ENCODE assay signal across 14 mouse cellular contexts in genomic region chr3:51963151-51963791, GRCm38 (mm10).
DNase-seq lines count a peak whose midpoint lies in the region; ATAC-seq lines count a peak whose summit lies in the region.
"Had no signal": no experiment of that assay in that cellular context is flagged by ENCODE, and none has a peak within 500 bp of the region (broad histone marks: within the 10 kb centered on the region; RNA-seq: fewer than 3 reads in every experiment).

No protein-coding gene starts in this region.

- H3K4me2 ChIP-seq in forebrain, embryonic 16.5 days (ENCODE audit: low read length): peak overlapping the region; percentile 31
- H3K4me2 ChIP-seq in neural tube, embryonic 15.5 days: peak overlapping the region; percentile 17; the same call in 1 of the 2 replicates
- H3K4me2 ChIP-seq: kidney, embryonic 15.5 days; limb, embryonic 13.5 days; lung, embryonic 14.5 days had no signal

- no peak for DNase-seq in forebrain, embryonic 10.5 days (ENCODE audit: extremely low spot score, low spot score)
- peak; percentile 33 to 36 for DNase-seq in left cerebral cortex, postnatal 36 days (ENCODE audit: low spot score in 2 of 2)
- no peak for DNase-seq in spleen, postnatal 36 days (ENCODE audit: low spot score in 2 of 2)
- no peak for DNase-seq in adrenal gland, postnatal 36 days
- DNase-seq: adrenal gland, adult 2 months; thymus, adult 18-20 months had no signal

- peaks cover 34% of the 10 kb centered on the region for H3K4me1 ChIP-seq in forebrain, embryonic 10.5 days
- peaks cover 24% of the 10 kb centered on the region for H3K4me1 ChIP-seq in forebrain, embryonic 16.5 days (replicated peaks; ENCODE audit: control insufficient read depth, insufficient read depth, low read length)
- peaks cover 39% of the 10 kb centered on the region for H3K4me1 ChIP-seq in neural tube, embryonic 15.5 days

- peak; percentile 39 for ATAC-seq in forebrain, embryonic 16.5 days
- ATAC-seq in neural tube, embryonic 15.5 days (ENCODE audit: low FRiP score): peak; percentile 33; the same call in 1 of the 2 replicates
- no peak for ATAC-seq in erythroid progenitor cell, adult 5-6 weeks (replicated peaks; ENCODE audit: low FRiP score, poor library complexity, severe bottlenecking)
- ATAC-seq: Patski had no signal

- H3K27ac ChIP-seq in forebrain, embryonic 10.5 days: peak overlapping the region; percentile 83; the same call in 1 of the 2 replicates
- peak overlapping the region; percentile 78 for H3K27ac ChIP-seq in forebrain, embryonic 16.5 days (ENCODE audit: low read length)
- H3K27ac ChIP-seq in neural tube, embryonic 15.5 days (replicated peaks): peak overlapping the region; percentile 82
- H3K27ac ChIP-seq: kidney, embryonic 15.5 days; limb, embryonic 13.5 days had no signal

- WGBS in forebrain, embryonic 10.5 days: 84% methylated on average over 9 of the region's 9 CpGs
- 44% methylated on average over 9 of the region's 9 CpGs for whole genome bisulfite sequencing in forebrain, embryonic 16.5 days
- 38% methylated on average over 9 of the region's 9 CpGs for WGBS in neural tube, embryonic 15.5 days

- no peak overlapping the region for H3K4me3 ChIP-seq in forebrain, embryonic 10.5 days
- no peak overlapping the region for H3K4me3 ChIP-seq in forebrain, embryonic 16.5 days (replicated peaks; ENCODE audit: low read length)
- H3K4me3 ChIP-seq in neural tube, embryonic 15.5 days (replicated peaks): no peak overlapping the region
- H3K4me3 ChIP-seq: erythroblast, embryonic 14.5 days; kidney, embryonic 15.5 days; limb, embryonic 13.5 days had no signal

- H3K36me3 ChIP-seq in forebrain, embryonic 10.5 days (replicated peaks): no peaks in the 10 kb centered on the region
- H3K36me3 ChIP-seq in forebrain, embryonic 16.5 days (ENCODE audit: control insufficient read depth, insufficient read depth): no peaks in the 10 kb centered on the region
- no peaks in the 10 kb centered on the region for H3K36me3 ChIP-seq in neural tube, embryonic 15.5 days
- H3K36me3 ChIP-seq: kidney, embryonic 15.5 days; limb, embryonic 13.5 days had no signal

- peak overlapping the region; percentile 27; the same call in 1 of the 2 replicates for H3K9ac ChIP-seq in forebrain, embryonic 16.5 days (replicated peaks; ENCODE audit: low read depth, low read length)
- H3K9ac ChIP-seq in neural tube, embryonic 15.5 days (replicated peaks): no peak overlapping the region
- H3K9ac ChIP-seq: kidney, embryonic 15.5 days; limb, embryonic 13.5 days; lung, embryonic 14.5 days had no signal

- no peaks in the 10 kb centered on the region for H3K27me3 ChIP-seq in forebrain, embryonic 10.5 days (ENCODE audit: poor library complexity, severe bottlenecking)
- H3K27me3 ChIP-seq in forebrain, embryonic 16.5 days (replicated peaks; ENCODE audit: control insufficient read depth, insufficient read depth, low read length): no peaks in the 10 kb centered on the region
- no peaks in the 10 kb centered on the region for H3K27me3 ChIP-seq in neural tube, embryonic 15.5 days (replicated peaks)
- H3K27me3 ChIP-seq: kidney, embryonic 15.5 days; limb, embryonic 13.5 days; Patski had no signal

- H3K9me3 ChIP-seq in forebrain, embryonic 10.5 days: no peaks in the 10 kb centered on the region
- no peaks in the 10 kb centered on the region for H3K9me3 ChIP-seq in forebrain, embryonic 16.5 days (ENCODE audit: control insufficient read depth, low read length)
- H3K9me3 ChIP-seq in neural tube, embryonic 15.5 days (replicated peaks): no peaks in the 10 kb centered on the region
- H3K9me3 ChIP-seq: kidney, embryonic 15.5 days; limb, embryonic 13.5 days had no signal

- intact Hi-C loops in left cerebral cortex, postnatal 36 days (cut with DNase I): no loop called here

Comparison
In these comparisons a context has a peak if more than half of its experiments do, and no peak if none do; other contexts are left out.
1. DNase-seq: peak in left cerebral cortex, postnatal 36 days (2 of 2); none in forebrain, embryonic 10.5 days (single experiment), spleen, postnatal 36 days (0 of 2) and adrenal gland, postnatal 36 days (0 of 2).
2. Peak in every context shown above with its lines, with median percentiles within 50 percentile points of each other: H3K27ac ChIP-seq.